Mouse (Mus musculus) bone marrow macrophage, adult 2 months (primary cell): ENCODE measurements around the gene Myo3b.

Source experiments
- CTCF ChIP-seq: IDR thresholded peaks from 2 replicates; pipeline ENCODE4 v1.5.1; 2012; ENCODE audit warnings: low read depth, mild to moderate bottlenecking, low read length, moderate library complexity
- POLR2A ChIP-seq: IDR thresholded peaks from 2 replicates; pipeline ENCODE4 v1.6.1; 2012; ENCODE audit warnings: mild to moderate bottlenecking, low read depth, low read length, borderline replicate concordance

- TF ChIP-seq CTCF (no peak), POLR2A (no peak)
Measured at GRCm38 (mm10) chr2:70388645-70389044, 349.7 kb downstream of the Myo3b start.
